Mouse (Mus musculus) large intestine, adult 2 months (tissue): ENCODE results near the gene Pex6. TPM values are rescaled to one million over a fixed set of nuclear protein-coding genes. Genes with fewer than 3 reads are reported as not detected.

Experiments
- DNase-seq: peaks from one replicate; pipeline ENCODE4 v3.0.0-alpha.2; 2012; ENCODE audit warnings: low read depth, low spot score
- WGBS: fragments of 180-500 bp; shearing (Covaris S2); methylation state at CpG from one replicate; pipeline ENCODE4 v1.1.7; 2018; 5-methylcytosine and 5-hydroxymethylcytosine counted together
- polyA plus RNA-seq: library from polyadenylated mRNA; depleted of rRNA; stranded (reverse); fragments of >200 nt; gene quantifications from 2 replicates; pipeline ENCODE4 v1.2.3, GENCODE M21; 2012

The Pex6 gene
- polyA plus RNA-seq, 1 experiment = 46.8 TPM

DNA sequence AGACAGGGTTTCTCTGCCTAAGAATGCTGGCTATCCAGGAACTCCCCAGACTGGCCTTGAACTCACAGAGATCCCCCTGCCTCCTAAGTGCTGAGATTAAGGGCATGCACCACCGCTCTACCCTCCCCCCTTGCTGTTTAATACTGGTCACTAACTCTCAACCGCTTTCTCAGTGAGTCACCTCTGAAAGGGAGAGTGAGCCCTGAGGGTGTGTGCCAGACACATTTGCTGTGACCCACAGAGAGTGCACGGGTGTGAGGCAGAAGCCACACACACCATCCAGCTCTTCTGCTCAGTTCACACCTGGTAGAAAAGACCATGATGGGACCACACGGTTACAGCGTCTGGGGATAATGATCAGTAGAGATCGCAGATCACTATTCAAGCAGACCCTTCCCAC is 12.7 kb upstream of the Pex6 start:
- 79% methylated on average over 6 of the region's 6 CpGs for WGBS
- DNase-seq = no peak

DNA sequence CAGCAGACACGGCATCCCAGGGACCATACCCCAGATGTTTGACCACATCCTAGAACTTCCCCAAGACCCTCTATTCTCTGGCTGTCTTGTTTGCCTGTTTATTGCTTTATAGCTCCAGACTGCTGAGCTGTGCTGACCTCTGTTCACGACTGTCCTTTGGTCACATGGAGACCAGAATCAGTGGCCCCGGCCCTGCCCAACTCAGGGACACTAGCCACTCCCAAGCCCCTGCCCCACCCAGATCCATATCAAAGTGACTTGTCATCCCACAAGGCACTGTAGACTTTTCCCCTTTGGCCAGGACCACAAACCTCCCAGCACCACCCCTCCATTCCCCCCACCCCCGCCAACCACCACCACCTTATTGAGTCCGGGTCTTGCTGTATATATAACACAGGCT is 12.0 kb upstream of the Pex6 start:
- 60% methylated on average over 5 of the region's 5 CpGs for WGBS
- DNase-seq = no peak

DNA sequence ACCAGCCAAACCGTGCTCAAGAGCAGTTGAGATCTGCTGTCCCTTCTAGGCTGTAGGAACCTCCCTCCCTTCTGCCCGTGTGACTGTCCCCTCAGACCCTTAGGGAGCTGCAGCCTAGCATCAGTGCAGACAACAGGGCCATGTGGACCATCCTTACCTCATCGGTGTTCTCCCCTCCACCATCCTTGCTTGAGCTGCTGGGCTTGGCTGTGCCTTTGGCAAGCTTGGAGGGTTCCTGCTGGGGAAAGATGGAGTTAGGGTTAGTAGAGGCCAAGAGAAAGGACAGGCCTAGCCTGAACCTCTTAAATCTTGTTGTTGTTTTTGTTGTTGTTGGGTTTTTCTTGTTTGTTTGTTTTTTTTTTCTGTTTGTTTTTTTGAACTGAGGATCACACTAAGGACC is 11.4 kb upstream of the Pex6 start:
- WGBS = 79% methylated on average over 3 of the region's 3 CpGs
- DNase-seq = no peak

DNA sequence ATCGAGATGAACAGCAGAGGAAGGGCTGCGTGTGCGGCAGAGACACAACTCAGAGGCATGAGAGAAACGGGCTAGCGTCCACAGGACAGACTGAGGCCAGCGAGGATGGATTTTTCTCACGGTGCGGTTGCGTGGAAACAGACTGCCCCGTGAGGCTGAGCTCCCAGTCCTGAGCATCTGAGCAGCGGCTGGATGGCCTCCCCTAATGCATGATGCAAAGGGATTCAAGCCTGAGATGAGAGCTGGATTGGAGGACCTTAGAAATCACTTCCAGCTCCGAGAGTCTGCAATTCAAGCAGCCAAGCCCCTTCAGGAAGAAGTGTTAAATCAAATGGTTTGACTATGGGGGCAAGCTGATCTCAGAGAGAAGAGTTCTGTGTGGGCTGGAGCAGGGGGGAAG is 9.8 kb upstream of the Pex6 start:
- WGBS = 70% methylated on average over 12 of the region's 12 CpGs
- no peak for DNase-seq

DNA sequence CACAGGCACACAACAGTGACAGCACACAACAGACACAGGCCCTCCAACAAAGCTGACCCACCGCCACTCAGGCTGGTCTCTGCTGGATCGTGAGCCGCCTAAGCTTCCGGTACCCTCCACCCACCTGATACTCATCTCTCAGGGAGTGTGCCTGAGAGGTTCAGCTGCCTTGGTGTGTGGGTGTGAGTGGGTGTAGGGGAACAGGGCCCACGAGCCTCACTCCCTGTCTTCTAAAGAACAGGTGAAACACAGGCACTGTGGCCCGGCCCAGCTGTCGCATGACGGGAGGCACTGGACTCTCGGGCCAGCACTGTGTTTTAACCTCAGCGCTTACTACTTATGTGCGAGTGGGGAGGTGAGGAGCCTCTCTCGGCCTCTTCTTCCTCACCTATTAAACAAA is 9.2 kb upstream of the Pex6 start:
- DNase-seq = no peak
- WGBS = 89% methylated on average over 12 of the region's 12 CpGs

DNA sequence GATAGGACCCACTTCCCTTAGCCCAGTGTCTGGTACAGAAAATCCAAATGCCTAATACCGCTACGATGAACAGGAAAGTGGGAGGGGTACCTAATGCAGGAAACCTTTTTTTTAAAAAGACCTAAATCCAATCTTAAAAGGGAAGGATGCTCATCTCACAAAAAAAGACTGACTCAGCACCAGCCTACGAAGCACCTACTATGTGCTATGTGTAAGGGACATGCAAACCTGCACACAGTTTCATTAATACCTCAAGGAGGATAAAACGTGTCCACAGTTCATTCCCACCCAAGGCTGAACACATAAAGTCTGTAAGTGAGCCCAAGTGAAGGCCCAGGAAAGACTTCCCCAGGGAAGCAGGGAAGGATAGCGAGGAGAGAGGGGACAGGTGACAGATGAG is 8.8 kb upstream of the Pex6 start:
- WGBS = 85% methylated on average over 5 of the region's 5 CpGs
- no peak for DNase-seq

DNA sequence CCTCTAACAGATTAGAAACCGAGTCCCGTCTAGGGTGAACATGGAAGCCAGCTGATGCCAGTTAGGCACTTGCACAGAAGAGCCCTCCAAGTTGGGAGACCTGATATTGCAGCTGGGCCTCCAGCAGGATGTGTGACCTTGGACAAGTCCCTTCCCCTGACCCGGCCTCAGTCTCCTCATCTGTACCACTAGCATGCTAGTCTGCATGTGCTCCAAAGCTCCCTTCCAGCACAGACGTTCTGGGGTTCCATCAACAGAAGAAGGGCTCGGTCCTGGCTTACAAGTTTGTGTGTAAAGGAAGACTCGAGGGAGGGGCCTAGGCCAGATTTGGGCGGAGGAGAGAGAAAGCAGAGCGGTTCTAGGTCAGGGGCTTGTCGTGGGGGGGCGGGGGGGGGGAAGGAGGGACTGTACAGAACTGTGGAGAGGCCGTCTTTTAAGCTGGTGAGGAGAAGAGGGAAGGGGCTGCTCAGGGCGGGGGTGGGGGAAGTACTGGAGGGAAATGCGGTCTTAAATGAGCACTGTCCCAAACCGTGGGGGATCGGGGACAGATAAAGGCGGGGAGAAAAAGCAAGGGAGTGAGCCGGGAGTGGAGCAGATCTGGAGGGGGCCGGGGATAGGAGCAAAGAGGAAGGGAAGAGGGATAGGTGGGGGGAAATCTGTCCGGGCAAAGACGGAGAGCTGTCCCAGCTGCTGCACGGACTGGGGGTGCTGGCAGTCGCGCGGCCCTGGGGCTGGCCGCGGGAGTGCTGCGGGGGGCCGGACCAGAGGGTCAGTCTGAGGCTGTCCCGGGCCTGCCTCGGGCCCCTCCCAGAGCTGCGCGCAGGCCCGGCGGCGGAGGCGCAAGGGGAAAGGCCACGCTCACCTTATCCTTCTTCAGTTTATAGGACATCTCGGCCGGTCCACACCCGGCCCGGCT is 7.0 kb upstream of the Pex6 start:
- WGBS = 2% methylated on average over 40 of the region's 41 CpGs
- no peak for DNase-seq

DNA sequence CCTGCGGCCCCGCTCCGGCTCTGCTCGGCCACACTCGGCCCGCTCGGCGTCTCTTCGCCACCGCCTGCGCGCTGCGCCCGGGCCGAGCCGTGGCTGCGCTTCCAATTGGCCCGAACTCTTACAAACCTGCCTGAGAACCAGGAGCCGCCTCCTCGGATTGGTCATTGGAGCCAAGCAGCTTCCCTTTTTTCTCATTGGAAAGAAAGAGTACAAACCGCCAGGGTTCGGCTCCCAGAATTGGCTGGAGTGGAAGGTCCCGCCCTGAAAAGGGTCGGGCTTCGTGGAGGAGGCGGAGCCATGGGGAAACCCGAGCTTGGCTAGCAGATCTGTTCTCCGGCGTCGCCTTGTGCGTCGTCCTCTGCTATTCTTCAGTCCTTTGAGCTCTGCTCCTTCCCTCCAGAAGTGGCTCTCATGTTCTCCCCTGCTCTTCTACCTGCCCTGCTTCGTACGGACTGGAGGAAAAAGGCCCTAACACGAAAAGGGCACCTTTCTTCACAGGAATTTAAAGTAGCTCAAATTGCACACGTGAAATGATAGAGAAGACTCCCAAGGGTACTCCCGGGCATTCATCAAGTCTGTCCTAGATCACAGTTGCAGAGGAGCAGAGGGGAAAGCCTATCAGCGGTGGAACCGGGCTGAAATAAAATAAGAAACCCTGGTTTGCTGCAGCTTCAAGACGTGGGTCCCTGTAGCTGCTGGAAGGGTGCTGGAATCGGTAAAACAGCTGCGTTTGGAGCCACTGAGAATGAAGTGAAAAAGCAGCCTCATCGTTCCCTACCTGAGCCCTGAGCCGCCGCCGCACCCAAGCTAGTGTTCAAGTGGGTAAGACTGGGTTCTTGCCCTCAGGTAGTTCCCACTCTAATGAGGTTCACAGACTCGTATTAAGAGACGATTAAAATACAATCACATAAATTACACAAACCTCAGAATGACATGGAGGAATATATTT is 6.1 kb upstream of the Pex6 start, which contains the start of gene Ppp2r5d:
Ppp2r5d (minus strand) TSS at position 225 of the 949 bp plus-strand sequence.
- under 1% methylated on average over 48 of the region's 48 CpGs for WGBS
- DNase-seq = peak; percentile 96

DNA sequence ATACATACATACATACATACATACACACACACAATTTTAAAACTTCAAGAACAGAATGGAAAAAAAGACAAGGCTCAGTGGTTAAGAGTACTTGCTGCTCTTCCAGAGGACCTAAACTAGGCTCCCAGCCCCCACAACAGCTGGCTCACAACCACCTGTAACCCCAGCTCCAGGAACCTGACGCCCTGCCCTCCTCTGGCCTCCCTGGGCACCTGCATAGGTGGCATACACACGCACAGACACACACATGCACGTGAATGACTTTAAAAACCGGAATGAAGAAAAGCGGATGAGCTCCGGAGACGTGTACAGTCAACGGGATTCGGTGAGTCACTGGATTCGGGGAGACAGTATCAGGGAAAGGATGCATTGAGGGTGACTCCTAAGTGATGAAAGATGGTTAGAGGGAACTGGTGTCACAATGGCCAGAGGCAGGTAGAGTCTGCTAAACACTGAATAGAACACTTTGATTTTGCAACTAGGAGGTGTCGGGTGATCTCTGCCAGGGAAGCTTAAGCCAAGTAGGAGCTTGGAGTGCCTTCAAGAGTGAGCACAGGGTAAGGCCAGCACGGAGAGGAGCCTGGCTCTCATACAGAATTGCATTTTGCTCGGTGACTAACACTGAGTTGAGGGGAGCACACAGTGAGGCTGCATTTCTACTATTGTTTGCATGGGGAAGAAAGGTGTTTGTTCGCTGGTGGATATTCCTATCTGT is 4.7 kb upstream of the Pex6 start:
- no peak for DNase-seq
- 93% methylated on average over 14 of the region's 14 CpGs for WGBS

DNA sequence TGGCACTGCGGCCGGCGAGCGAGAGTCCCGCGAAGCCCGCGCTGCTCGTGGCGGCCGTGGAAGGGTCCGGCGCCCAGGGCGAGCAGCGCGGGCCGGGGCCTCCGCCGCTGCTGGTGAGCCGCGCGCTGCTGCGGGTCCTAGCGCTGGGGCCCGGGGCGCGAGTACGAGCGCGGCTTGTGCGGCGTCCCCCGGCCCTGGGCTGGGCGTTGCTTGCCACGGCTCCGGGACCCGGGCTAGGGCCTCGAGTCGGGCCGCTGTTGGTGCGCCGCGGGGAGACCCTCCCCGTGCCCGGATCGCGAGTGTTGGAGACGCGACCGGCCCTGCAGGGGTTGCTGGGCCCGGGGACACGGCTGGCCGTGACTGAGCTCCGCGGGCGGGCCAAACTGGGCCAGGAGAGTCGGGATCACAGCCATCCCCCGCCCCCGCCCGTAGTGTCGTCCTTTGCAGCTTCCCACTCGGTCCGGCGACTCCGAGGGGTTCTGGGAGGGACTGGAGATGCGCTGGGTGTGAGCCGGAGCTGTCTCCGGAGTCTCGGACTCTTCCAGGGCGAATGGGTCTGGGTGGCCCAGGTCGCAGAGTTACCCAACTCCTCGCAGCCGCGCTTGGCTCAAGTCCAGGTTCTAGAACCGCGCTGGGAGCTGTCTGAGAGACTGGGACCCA is 479 bp downstream of the Pex6 start:
- DNase-seq = no peak
- under 1% methylated on average over 76 of the region's 76 CpGs for WGBS

DNA sequence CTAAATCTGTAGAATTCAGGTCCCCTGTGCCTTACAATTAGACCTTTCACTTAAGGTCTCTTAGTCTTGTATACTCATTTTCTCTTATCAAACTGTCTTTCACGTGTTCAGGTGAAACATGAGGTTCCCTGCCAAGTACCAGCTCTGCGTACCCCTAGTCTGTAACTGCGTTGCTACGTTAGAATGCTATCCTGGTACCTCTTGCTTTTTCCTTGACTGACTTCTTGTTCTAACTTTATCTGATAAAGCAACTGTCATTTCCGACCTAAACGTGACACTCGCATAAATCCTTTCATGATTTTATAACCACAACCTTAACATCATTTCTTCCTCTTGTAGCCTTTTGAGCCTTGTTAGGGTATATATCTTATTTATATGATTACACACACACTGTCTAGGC is 1.2 kb downstream of the Pex6 start:
- WGBS = 22% methylated on average over 7 of the region's 7 CpGs
- DNase-seq = no peak

DNA sequence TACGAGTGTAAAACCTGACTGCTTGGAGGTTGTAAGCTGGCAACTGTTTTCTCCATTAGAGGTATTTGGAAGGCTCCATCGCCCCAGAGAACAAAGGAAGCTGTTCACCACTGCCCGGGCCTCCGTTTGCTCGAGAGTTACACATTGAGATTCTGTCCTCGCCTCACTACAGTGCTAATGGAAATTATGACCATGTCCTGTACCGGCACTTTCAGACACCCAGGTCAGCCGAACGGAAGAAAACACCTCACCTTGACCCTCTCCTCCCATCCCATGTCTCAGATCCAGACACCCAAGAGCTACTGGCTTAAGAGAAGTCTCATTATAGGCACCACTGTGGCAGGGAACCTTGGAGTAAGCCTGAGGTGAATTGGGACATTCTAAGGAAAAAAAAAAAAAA is 2.6 kb downstream of the Pex6 start:
- 87% methylated on average over 9 of the region's 9 CpGs for WGBS

DNA sequence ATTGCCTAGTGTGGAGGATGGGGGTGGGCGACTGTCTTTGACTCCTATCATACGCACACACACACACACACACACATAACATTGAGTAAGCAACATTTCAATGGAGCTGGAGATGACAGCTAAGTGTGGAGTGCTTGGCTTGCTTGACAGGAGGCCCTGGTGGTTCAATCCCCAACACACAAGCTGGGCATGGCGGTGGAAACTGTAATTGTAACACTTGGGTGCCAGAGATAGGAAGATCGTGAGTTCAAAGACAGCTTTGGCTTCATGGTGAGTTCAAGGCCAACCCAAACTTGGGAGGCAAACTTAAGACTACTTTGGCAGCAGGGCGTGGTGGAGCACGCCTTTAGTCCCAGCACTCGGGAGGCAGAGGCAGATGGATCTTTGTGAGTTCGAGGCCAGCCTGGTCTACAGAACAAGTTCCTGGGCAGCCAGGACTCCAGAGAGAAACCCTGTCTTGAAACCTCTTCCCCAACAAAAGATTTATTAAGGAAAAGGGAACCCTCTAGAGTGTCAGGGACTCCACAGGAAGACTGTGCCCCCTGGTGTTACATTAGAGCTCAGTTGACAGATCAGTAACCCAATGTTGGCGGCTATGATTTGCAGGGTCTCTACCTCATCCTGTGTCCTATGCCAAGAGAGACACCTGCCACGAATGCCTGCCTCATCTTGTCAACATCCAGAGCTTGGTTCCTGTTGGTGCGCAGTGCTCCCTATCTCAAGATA is 3.7 kb downstream of the Pex6 start:
- no peak for DNase-seq
- 92% methylated on average over 11 of the region's 11 CpGs for WGBS

More for the DNA sequence above, 2.6 kb downstream of the Pex6 start:
- no peak for DNase-seq

DNA sequence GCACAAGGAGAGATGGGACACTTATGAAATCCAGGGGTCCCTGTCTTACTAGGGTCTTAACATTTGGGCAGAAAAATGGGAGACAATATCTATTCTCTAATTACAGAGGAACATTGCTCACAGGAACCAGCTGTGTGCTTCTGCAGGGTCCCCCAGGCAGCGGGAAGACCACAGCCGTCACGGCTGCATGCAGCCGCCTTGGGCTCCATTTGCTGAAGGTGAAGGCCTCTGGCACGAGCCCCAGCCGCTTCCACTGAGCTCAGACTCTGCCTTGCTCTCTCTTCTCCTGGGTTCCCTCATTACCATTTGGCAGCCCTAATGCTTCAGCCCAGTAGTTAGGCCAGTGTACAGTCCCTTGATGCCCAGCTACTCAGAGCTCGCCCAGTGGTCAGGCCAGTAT is 9.8 kb downstream of the Pex6 start:
- no peak for DNase-seq
- 91% methylated on average over 7 of the region's 7 CpGs for WGBS

DNA sequence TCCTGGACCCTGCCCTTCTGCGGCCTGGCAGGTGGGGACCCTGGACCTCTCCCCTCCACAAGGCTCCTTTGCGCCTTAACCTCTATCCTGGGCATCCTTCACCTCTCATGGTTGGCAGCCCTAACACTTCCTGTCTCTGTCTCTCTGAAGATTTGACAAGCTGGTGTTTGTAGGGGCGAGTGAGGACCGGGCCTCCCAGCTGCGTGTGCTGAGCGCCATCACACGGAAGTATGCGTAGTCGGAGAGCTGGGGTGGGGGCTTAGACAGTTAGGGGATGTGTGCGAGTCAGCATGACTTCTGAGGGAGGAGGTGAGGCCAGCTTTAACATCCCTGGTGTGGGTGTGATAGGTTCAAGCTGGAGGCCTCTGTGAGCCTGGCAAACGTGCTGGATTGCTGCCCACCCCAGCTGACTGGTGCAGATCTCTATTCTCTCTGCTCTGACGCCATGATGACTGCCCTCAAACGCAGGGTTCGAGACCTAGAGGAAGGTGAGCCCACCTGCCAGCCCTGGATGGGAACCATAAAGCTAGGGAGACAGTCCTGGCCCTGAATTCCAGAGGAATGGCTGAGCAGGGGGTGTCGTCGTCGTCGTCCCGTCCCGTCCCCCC is 13.3 kb downstream of the Pex6 start:
- DNase-seq = no peak
- WGBS = 80% methylated on average over 20 of the region's 20 CpGs

DNA sequence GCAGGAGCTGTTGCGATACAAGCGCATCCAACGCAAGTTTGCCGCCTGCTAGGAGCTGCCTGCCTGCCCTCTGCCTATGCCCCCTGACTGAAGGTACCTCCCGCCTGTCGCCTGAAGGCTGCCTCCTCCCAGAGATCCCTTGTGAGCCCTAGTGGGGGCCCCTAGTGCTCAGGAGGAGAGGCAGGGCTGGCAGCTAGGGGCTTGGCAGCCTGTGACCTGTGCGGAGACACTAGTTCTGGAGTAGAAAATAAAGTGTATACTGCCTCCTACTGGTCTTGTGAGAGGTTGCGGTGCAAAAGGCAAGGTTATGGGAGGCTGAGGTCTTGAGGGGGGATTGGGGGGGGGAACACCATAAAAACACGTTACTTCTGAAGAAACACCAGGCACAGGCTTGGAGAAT is 14.0 kb downstream of the Pex6 start:
- no peak for DNase-seq
- 77% methylated on average over 9 of the region's 9 CpGs for WGBS

DNA sequence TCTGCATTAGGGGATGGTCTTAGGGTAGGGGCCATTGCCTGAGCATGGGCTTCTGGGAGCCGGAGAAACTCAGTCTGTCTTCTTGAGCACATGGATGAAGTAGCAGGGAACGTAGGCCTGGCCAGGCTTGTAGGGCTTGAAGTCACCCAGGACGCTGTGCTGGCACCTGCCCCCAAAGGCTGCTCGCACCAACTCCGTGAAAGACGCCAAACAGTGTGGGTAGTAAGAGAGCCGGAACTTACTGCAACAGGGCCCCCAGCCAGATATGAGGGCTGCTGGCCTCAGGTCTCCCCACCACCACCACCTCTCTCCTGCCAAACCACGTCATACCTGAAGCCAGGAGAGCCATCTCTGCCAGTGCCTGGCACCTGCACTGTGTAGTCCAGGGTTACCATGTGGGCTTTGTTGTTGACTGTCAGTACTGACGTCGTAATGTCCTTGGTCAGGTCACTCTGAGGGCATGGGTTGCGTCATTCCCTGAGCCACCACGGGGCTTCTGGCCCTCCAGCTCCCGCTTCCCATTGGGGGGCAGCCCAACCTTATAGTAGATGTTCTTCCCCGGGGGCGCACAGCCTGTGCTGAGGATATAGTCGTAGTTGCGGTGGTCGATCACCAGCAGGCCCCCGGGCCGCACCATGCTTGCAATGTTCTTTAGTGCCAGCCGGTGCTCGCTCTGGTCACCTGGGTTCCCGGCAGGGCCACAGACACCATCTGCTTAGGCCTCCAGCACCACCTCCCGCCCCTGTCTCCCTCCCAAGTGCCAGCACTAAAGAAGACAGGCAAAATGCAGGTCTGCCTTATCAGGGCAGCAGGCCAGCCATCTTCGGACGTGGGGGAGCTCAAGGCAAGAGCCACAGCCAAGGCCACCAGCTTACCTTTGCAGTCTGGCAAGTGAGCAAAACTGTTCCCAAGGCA is 14.7 kb downstream of the Pex6 start:
- no peak for DNase-seq
- WGBS = 90% methylated on average over 26 of the region's 26 CpGs
